In genomic region chr11:44764988-44765387, GRCm38 (mm10) we compare ENCODE assay signal across 31 mouse cellular contexts.
A peak's percentile ranks its signal among the peaks of the same experiment; 100 is the strongest.
DNase-seq lines count a peak whose midpoint lies in the region; ATAC-seq and TF ChIP-seq lines count a peak whose summit lies in the region.
"Had no signal": no experiment of that assay in that cellular context is flagged by ENCODE, and none has a peak within 500 bp of the region (broad histone marks: within the 10 kb centered on the region; RNA-seq: fewer than 3 reads in every experiment).

No protein-coding gene starts in this region.

- H3K36me3 ChIP-seq in CH12.LX (replicated peaks in 1 of 2; ENCODE audit: control insufficient read depth in 1 of 2, insufficient read depth in 1 of 2, low read length in 1 of 2) = peaks cover 0 to 35% of the 10 kb centered on the region in 2 experiments
- H3K36me3 ChIP-seq in spleen, adult 2 months (ENCODE audit: control insufficient read depth, insufficient read depth, low read length) = no peaks in the 10 kb centered on the region
- no peaks in the 10 kb centered on the region for H3K36me3 ChIP-seq in kidney, embryonic 16.5 days (ENCODE audit: insufficient read depth, low read length)
- H3K36me3 ChIP-seq: forebrain, embryonic 12.5 days; G1E; hindbrain, embryonic 12.5 days; limb, embryonic 15.5 days had no signal

- 47% methylated on average over 11 of the region's 11 CpGs for WGBS in spleen, adult 2 months
- WGBS in kidney, embryonic 16.5 days = 86% methylated on average over 11 of the region's 11 CpGs

- TF ChIP-seq POLR2A in CH12.LX (IDR thresholded peaks at IDR 0.05; ENCODE audit: low read depth, low read length) = peak; percentile 69
- peak; percentile 21; the same call in 1 of the 2 replicates for TF ChIP-seq POLR2A in spleen, adult 2 months (IDR thresholded peaks at IDR 0.05; ENCODE audit: low read depth, low read length)

- dilution Hi-C loops in CH12.LX (cut with MboI; ENCODE audit: extremely low pct_ligation_motif_present, extremely low pct_unique_long_range_greater_than_20kb, low sequenced_read_pairs) = no loop called here

- peak; percentile 21 for DNase-seq in lung, postnatal 25 days (ENCODE audit: low spot score)
- DNase-seq in lung, postnatal 4 days = no peak
- DNase-seq in CH12.LX (ENCODE audit: extremely low read depth) = peak; percentile 93
- DNase-seq in spleen, adult 2 months (ENCODE audit: low read depth in 1 of 2, low spot score in 2 of 2) = peak; percentile 63 to 76
- no peak for DNase-seq in gastrocnemius, postnatal 36 days
- no peak for DNase-seq in cerebellum, adult 11 months
- DNase-seq: adrenal gland, adult 8-10 months; cerebellum, adult 18-20 months; cerebellum, postnatal 10 days; forebrain, postnatal 0 days; heart, postnatal 36 days; kidney, adult 9 months; kidney, postnatal 25 days; left cerebral cortex, postnatal 4 days; lung, embryonic 14.5 days; midbrain, embryonic 14.5 days; right cerebral cortex, adult 18-20 months; thymus, adult 2 months; thymus, postnatal 36 days had no signal

- peaks cover 15% of the 10 kb centered on the region for H3K79me2 ChIP-seq in CH12.LX (replicated peaks; ENCODE audit: control insufficient read depth, extremely low read depth, insufficient read depth, poor library complexity, severe bottlenecking)

- no peak for TF ChIP-seq CTCF in CH12.LX (conservative IDR thresholded peaks at IDR 0.05 in 1 of 2, IDR thresholded peaks at IDR 0.05 in 1 of 2; ENCODE audit: low read depth in 2 of 2, low read length in 2 of 2)
- TF ChIP-seq CTCF in spleen, adult 2 months (IDR thresholded peaks at IDR 0.05; ENCODE audit: extremely low read depth, insufficient read depth, insufficient read length, insufficient replicate concordance) = no peak

- peak; percentile 3 for TF ChIP-seq RAD21 in CH12.LX (IDR thresholded peaks at IDR 0.05; ENCODE audit: low read depth, low read length)

- peak overlapping the region; percentile 23 to 34 (median 28) for H3K4me3 ChIP-seq in CH12.LX (replicated peaks in 1 of 3; ENCODE audit: low read depth in 2 of 3, low read length in 2 of 3, poor library complexity in 1 of 3)
- no peak overlapping the region for H3K4me3 ChIP-seq in spleen, adult 2 months (ENCODE audit: extremely low read depth, insufficient read depth, insufficient read length)
- no peak overlapping the region for H3K4me3 ChIP-seq in kidney, embryonic 16.5 days (ENCODE audit: low read length)
- H3K4me3 ChIP-seq: erythroblast, embryonic 14.5 days; forebrain, embryonic 12.5 days; hindbrain, embryonic 12.5 days; limb, embryonic 15.5 days had no signal

- H3K27ac ChIP-seq in CH12.LX (ENCODE audit: insufficient read depth, low read depth) = peak overlapping the region; percentile 96
- H3K27ac ChIP-seq in spleen, adult 2 months (ENCODE audit: insufficient read depth, low read length) = peak overlapping the region; percentile 97
- H3K27ac ChIP-seq in kidney, embryonic 16.5 days (ENCODE audit: low read length) = no peak overlapping the region
- H3K27ac ChIP-seq: forebrain, embryonic 12.5 days; hindbrain, embryonic 12.5 days; limb, embryonic 15.5 days; liver, embryonic 14.5 days; macrophage; stomach, postnatal 0 days had no signal

- H3K4me2 ChIP-seq in CH12.LX (ENCODE audit: insufficient read depth, low read depth, poor library complexity, severe bottlenecking) = peak overlapping the region; percentile 64
- H3K4me2 ChIP-seq in kidney, embryonic 16.5 days (replicated peaks; ENCODE audit: low read depth, low read length) = no peak overlapping the region
- H3K4me2 ChIP-seq: forebrain, embryonic 12.5 days; heart, embryonic 11.5 days; hindbrain, embryonic 12.5 days; limb, embryonic 15.5 days; lung, embryonic 14.5 days had no signal

- intact Hi-C loops in gastrocnemius, postnatal 36 days (cut with DNase I) = no loop called here

- TF ChIP-seq EP300 in CH12.LX (IDR thresholded peaks at IDR 0.05; ENCODE audit: low read length) = peak; percentile 98

- peak; percentile 43 for ATAC-seq in monocyte, adult 5-6 weeks (replicated peaks; ENCODE audit: insufficient number of reproducible peaks, low FRiP score, low TSS enrichment, poor library complexity, severe bottlenecking)
- ATAC-seq in kidney, embryonic 16.5 days (ENCODE audit: low FRiP score, low TSS enrichment) = no peak
- ATAC-seq: forebrain, postnatal 0 days; intestine, postnatal 0 days had no signal

- peaks cover 23 to 95% of the 10 kb centered on the region in 2 experiments for H3K4me1 ChIP-seq in CH12.LX (ENCODE audit: control insufficient read depth in 1 of 2, insufficient read depth in 2 of 2)
- peaks cover 33% of the 10 kb centered on the region for H3K4me1 ChIP-seq in spleen, adult 2 months (ENCODE audit: control insufficient read depth, insufficient read depth, insufficient read length)
- peaks cover 8% of the 10 kb centered on the region; the same call in 1 of the 2 replicates for H3K4me1 ChIP-seq in kidney, embryonic 16.5 days (ENCODE audit: insufficient read depth, low read length)

- H3K27me3 ChIP-seq in CH12.LX (replicated peaks) = no peaks in the 10 kb centered on the region
- no peaks in the 10 kb centered on the region for H3K27me3 ChIP-seq in spleen, adult 2 months (ENCODE audit: control insufficient read depth, insufficient read depth, low read length)
- no peaks in the 10 kb centered on the region for H3K27me3 ChIP-seq in kidney, embryonic 16.5 days (ENCODE audit: insufficient read depth, low read length)
- H3K27me3 ChIP-seq: hindbrain, embryonic 12.5 days; limb, embryonic 15.5 days had no signal

- H3K9me3 ChIP-seq in CH12.LX (replicated peaks; ENCODE audit: low read length) = no peaks in the 10 kb centered on the region
- no peaks in the 10 kb centered on the region for H3K9me3 ChIP-seq in kidney, embryonic 16.5 days (ENCODE audit: low read length)
- H3K9me3 ChIP-seq: forebrain, embryonic 12.5 days; G1E; hindbrain, embryonic 12.5 days; limb, embryonic 15.5 days had no signal

- H3K9ac ChIP-seq in CH12.LX (ENCODE audit: insufficient read depth, low read depth) = peak overlapping the region; percentile 70
- no peak overlapping the region for H3K9ac ChIP-seq in kidney, embryonic 16.5 days (replicated peaks; ENCODE audit: low read length)
- H3K9ac ChIP-seq: forebrain, embryonic 12.5 days; forebrain, postnatal 0 days; hindbrain, embryonic 12.5 days; limb, embryonic 15.5 days; liver, embryonic 14.5 days; lung, embryonic 14.5 days had no signal

- in situ Hi-C loops in CH12.LX (cut with MboI; ENCODE audit: low pct_ligation_motif_present, low pct_unique_long_range_greater_than_20kb, low sequenced_read_pairs) = no loop called here

TF ChIP-seq in CH12.LX, 34 proteins besides CTCF, POLR2A, EP300 and RAD21:
- TF ChIP-seq ETS1 (conservative IDR thresholded peaks at IDR 0.05; ENCODE audit: low read depth, low read length) = peak; percentile 99
- TF ChIP-seq POLR2AphosphoS2 (IDR thresholded peaks at IDR 0.05; ENCODE audit: low read depth, low read length) = no peak; the same call in 1 of the 2 replicates
- peak; percentile 24; the same call in 1 of the 2 replicates for TF ChIP-seq ELF1 (IDR thresholded peaks at IDR 0.05; ENCODE audit: low read depth, low read length)
- peak; percentile 87 for TF ChIP-seq MYC (IDR thresholded peaks at IDR 0.05; ENCODE audit: low read depth, low read length)
- TF ChIP-seq CHD2 (IDR thresholded peaks at IDR 0.05; ENCODE audit: low read length) = peak; percentile 66; the same call in 1 of the 2 replicates
- peak; percentile 81 for TF ChIP-seq JUND (conservative IDR thresholded peaks at IDR 0.05; ENCODE audit: low read depth, low read length)
- peak; percentile 91 for TF ChIP-seq SIN3A (IDR thresholded peaks at IDR 0.05; ENCODE audit: low read length)
- TF ChIP-seq MAFK (IDR thresholded peaks at IDR 0.05; ENCODE audit: insufficient replicate concordance, low read length) = peak; percentile 80; the same call in 1 of the 2 replicates
- peak; percentile 66 for TF ChIP-seq TBP (conservative IDR thresholded peaks at IDR 0.05; ENCODE audit: low read depth, low read length)
- peak; percentile 97 for TF ChIP-seq MEF2A (IDR thresholded peaks at IDR 0.05; ENCODE audit: borderline replicate concordance, low read depth, low read length)
- peak; percentile 48; the same call in 1 of the 2 replicates for TF ChIP-seq MXI1 (IDR thresholded peaks at IDR 0.05; ENCODE audit: low read depth, low read length)
- TF ChIP-seq IRF4 (IDR thresholded peaks at IDR 0.05; ENCODE audit: low read depth, low read length) = peak; percentile 99
- peak; percentile 65 for TF ChIP-seq MAX (IDR thresholded peaks at IDR 0.05; ENCODE audit: low read length)
- TF ChIP-seq MAZ (IDR thresholded peaks at IDR 0.05; ENCODE audit: low read depth, low read length) = peak; percentile 90
- TF ChIP-seq TCF12 (IDR thresholded peaks at IDR 0.05; ENCODE audit: low read depth, low read length) = peak; percentile 96
- TF ChIP-seq JUN (IDR thresholded peaks at IDR 0.05; ENCODE audit: insufficient read depth, low read depth, low read length) = peak; percentile 69; the same call in 1 of the 2 replicates
- no peak for TF ChIP-seq GABPA (IDR thresholded peaks at IDR 0.05; ENCODE audit: insufficient replicate concordance, low read depth, low read length)
- TF ChIP-seq BHLHE40 (IDR thresholded peaks at IDR 0.05; ENCODE audit: low read depth, low read length) = peak; percentile 96
- peak; percentile 94 for TF ChIP-seq RCOR1 (conservative IDR thresholded peaks at IDR 0.05; ENCODE audit: low read depth, low read length)
- no peak; the same call in 1 of the 2 replicates for TF ChIP-seq CHD1 (IDR thresholded peaks at IDR 0.05; ENCODE audit: low read depth, low read length)
- TF ChIP-seq USF1 (IDR thresholded peaks at IDR 0.05; ENCODE audit: low read depth, low read length) = no peak
- TF ChIP-seq E2F4 (IDR thresholded peaks at IDR 0.05; ENCODE audit: insufficient replicate concordance, low read depth, low read length) = no peak

Comparison
In these comparisons a context has a peak if more than half of its experiments do, and no peak if none do; other contexts are left out.
1. DNase-seq: peak in lung, postnatal 25 days (single experiment), CH12.LX (single experiment) and spleen, adult 2 months (2 of 2); none in lung, postnatal 4 days (0 of 2), gastrocnemius, postnatal 36 days (0 of 2) and cerebellum, adult 11 months (single experiment).
2. H3K4me3 ChIP-seq: peak in CH12.LX (3 of 3); none in spleen, adult 2 months (single experiment) and kidney, embryonic 16.5 days (single experiment).